14 mouse cellular contexts compared by ENCODE assay signal in the genomic region with DNA sequence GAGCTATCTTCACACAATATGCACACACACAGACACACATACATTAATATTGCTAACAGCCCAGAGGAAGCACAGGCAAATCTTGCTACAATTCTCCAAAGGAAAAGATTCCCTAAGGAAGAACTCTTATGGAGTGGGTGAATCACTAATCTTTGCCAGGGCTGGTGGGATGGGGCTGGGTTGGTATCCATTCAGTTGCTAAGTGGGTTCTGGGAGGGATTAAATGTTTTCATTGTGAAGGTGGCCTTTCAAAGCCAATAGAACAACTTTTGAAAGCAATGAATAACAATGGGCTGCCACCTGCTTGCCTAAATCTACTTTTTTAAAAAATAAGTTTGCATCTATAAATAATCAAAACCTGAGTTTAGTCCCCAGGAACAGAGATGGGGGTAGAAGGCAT.
A peak's percentile ranks its signal among the peaks of the same experiment; 100 is the strongest.
DNase-seq lines count a peak whose midpoint lies in the region; ATAC-seq lines count a peak whose summit lies in the region.
"Had no signal": no experiment of that assay in that cellular context is flagged by ENCODE, and none has a peak within 500 bp of the region (broad histone marks: within the 10 kb centered on the region; RNA-seq: fewer than 3 reads in every experiment).

No protein-coding gene starts in this region.

- peaks cover 4% of the 10 kb centered on the region; the same call in 1 of the 2 replicates for H3K36me3 ChIP-seq in forebrain, embryonic 12.5 days (replicated peaks)
- no peaks in the 10 kb centered on the region for H3K36me3 ChIP-seq in hindbrain, embryonic 15.5 days
- H3K36me3 ChIP-seq in neural tube, embryonic 12.5 days = no peaks in the 10 kb centered on the region
- peaks cover 10% of the 10 kb centered on the region; the same call in 1 of the 2 replicates for H3K36me3 ChIP-seq in kidney, embryonic 14.5 days (ENCODE audit: control insufficient read depth, insufficient read depth, low read length)

- peak; percentile 24 for ATAC-seq in forebrain, embryonic 12.5 days (ENCODE audit: low FRiP score)
- ATAC-seq in hindbrain, embryonic 15.5 days (ENCODE audit: low FRiP score, low read depth) = no peak
- peak; percentile 28 for ATAC-seq in neural tube, embryonic 12.5 days (ENCODE audit: low FRiP score, low read depth)
- ATAC-seq in kidney, embryonic 14.5 days (ENCODE audit: low FRiP score, low TSS enrichment) = no peak

- H3K27me3 ChIP-seq in forebrain, embryonic 12.5 days = no peaks in the 10 kb centered on the region; the same call in 1 of the 2 replicates
- H3K27me3 ChIP-seq in hindbrain, embryonic 15.5 days = no peaks in the 10 kb centered on the region
- H3K27me3 ChIP-seq in neural tube, embryonic 12.5 days (replicated peaks) = no peaks in the 10 kb centered on the region
- H3K27me3 ChIP-seq in kidney, embryonic 14.5 days (ENCODE audit: control insufficient read depth, insufficient read depth, low read length) = no peaks in the 10 kb centered on the region
- H3K27me3 ChIP-seq: limb, embryonic 13.5 days had no signal

- H3K4me1 ChIP-seq in forebrain, embryonic 12.5 days = peaks cover 61% of the 10 kb centered on the region
- H3K4me1 ChIP-seq in hindbrain, embryonic 15.5 days (replicated peaks) = peaks cover 36% of the 10 kb centered on the region
- peaks cover 29% of the 10 kb centered on the region for H3K4me1 ChIP-seq in neural tube, embryonic 12.5 days
- H3K4me1 ChIP-seq in kidney, embryonic 14.5 days (ENCODE audit: control insufficient read depth, insufficient read depth, low read length) = no peaks in the 10 kb centered on the region

- H3K4me2 ChIP-seq in forebrain, embryonic 12.5 days = peak overlapping the region; percentile 52
- peak overlapping the region; percentile 47 for H3K4me2 ChIP-seq in hindbrain, embryonic 15.5 days
- H3K4me2 ChIP-seq in neural tube, embryonic 12.5 days (replicated peaks) = peak overlapping the region; percentile 50
- H3K4me2 ChIP-seq in kidney, embryonic 14.5 days (replicated peaks; ENCODE audit: low read depth, low read length) = no peak overlapping the region
- H3K4me2 ChIP-seq: limb, embryonic 13.5 days had no signal

- H3K9ac ChIP-seq in forebrain, embryonic 12.5 days = peak overlapping the region; percentile 56
- H3K9ac ChIP-seq in hindbrain, embryonic 15.5 days = no peak overlapping the region
- no peak overlapping the region for H3K9ac ChIP-seq in neural tube, embryonic 12.5 days
- no peak overlapping the region for H3K9ac ChIP-seq in kidney, embryonic 14.5 days (ENCODE audit: low read depth, low read length)
- H3K9ac ChIP-seq: limb, embryonic 13.5 days had no signal

- peak; percentile 95 for DNase-seq in R1 (ENCODE audit: low read depth, low spot score)
- no peak for DNase-seq in urinary bladder, postnatal 36 days (ENCODE audit: low spot score in 2 of 2)
- DNase-seq in urinary bladder, postnatal 4 days (ENCODE audit: low spot score in 2 of 2) = no peak
- DNase-seq: adrenal gland, postnatal 36 days; cerebellum, adult 11 months; gastrocnemius, postnatal 10 days; kidney, postnatal 10 days; lung, adult 18-20 months; right cerebral cortex, postnatal 25 days had no signal

- peak overlapping the region; percentile 97 for H3K27ac ChIP-seq in forebrain, embryonic 12.5 days
- peak overlapping the region; percentile 81 for H3K27ac ChIP-seq in hindbrain, embryonic 15.5 days (replicated peaks)
- H3K27ac ChIP-seq in neural tube, embryonic 12.5 days = peak overlapping the region; percentile 9; the same call in 1 of the 2 replicates
- no peak overlapping the region for H3K27ac ChIP-seq in kidney, embryonic 14.5 days (ENCODE audit: low read depth, low read length)
- H3K27ac ChIP-seq: limb, embryonic 13.5 days had no signal

- H3K9me3 ChIP-seq in forebrain, embryonic 12.5 days = no peaks in the 10 kb centered on the region
- H3K9me3 ChIP-seq in hindbrain, embryonic 15.5 days = no peaks in the 10 kb centered on the region
- H3K9me3 ChIP-seq in neural tube, embryonic 12.5 days = no peaks in the 10 kb centered on the region
- H3K9me3 ChIP-seq in kidney, embryonic 14.5 days (ENCODE audit: control insufficient read depth, low read length) = no peaks in the 10 kb centered on the region; the same call in 1 of the 2 replicates
- H3K9me3 ChIP-seq: limb, embryonic 13.5 days had no signal

- peak overlapping the region; percentile 42 for H3K4me3 ChIP-seq in forebrain, embryonic 12.5 days (replicated peaks)
- peak overlapping the region; percentile 31 for H3K4me3 ChIP-seq in hindbrain, embryonic 15.5 days
- peak overlapping the region; percentile 26; the same call in 1 of the 2 replicates for H3K4me3 ChIP-seq in neural tube, embryonic 12.5 days
- H3K4me3 ChIP-seq in kidney, embryonic 14.5 days (ENCODE audit: low read length) = no peak overlapping the region
- H3K4me3 ChIP-seq: limb, embryonic 13.5 days had no signal

Comparison
In these comparisons a context has a peak if more than half of its experiments do, and no peak if none do; other contexts are left out.
1. ATAC-seq: peak in forebrain, embryonic 12.5 days (single experiment) and neural tube, embryonic 12.5 days (single experiment); none in hindbrain, embryonic 15.5 days (single experiment) and kidney, embryonic 14.5 days (single experiment).